Mouse (Mus musculus) gastrocnemius, postnatal 10 days (tissue): ENCODE measurements around the gene Lmf1. TPM values are rescaled to one million over a fixed set of nuclear protein-coding genes. Genes with fewer than 3 reads are reported as not detected.
A peak's percentile ranks its signal among the peaks of the same experiment; 100 is the strongest.

ENCODE experiments used
- DNase-seq: peaks from one replicate; pipeline ENCODE4 v3.0.0; 2021; ENCODE audit warnings: mixed read lengths
- total RNA-seq, 2 experiments: library from RNA; stranded (reverse); gene quantifications; 2 replicates each; pipeline ENCODE4 v1.2.3; 2021

Lmf1 gene
- total RNA-seq, 2 experiments from 2014 or later, result 11.5 to 14.5 TPM

- no peak for DNase-seq
These were observed 64.8 kb downstream of the Lmf1 start for GRCm38 (mm10) chr17:25643517-25644294.

- no peak for DNase-seq
These were observed 65.9 kb downstream of the Lmf1 start for GRCm38 (mm10) chr17:25644761-25645160.

GRCm38 (mm10) chr17:25645661-25646060, 66.8 kb downstream of the Lmf1 start:
- no peak for DNase-seq

- DNase-seq, result no peak
These were observed 69.0 kb downstream of the Lmf1 start for GRCm38 (mm10) chr17:25647901-25648300.

- DNase-seq, result no peak
These were observed 69.9 kb downstream of the Lmf1 start for GRCm38 (mm10) chr17:25648678-25649216.

GRCm38 (mm10) chr17:25650726-25651125, 71.8 kb downstream of the Lmf1 start:
- DNase-seq, result no peak

GRCm38 (mm10) chr17:25652272-25652671, 73.4 kb downstream of the Lmf1 start:
- DNase-seq, result no peak

GRCm38 (mm10) chr17:25656142-25656825, 77.4 kb downstream of the Lmf1 start:
- DNase-seq, result no peak

GRCm38 (mm10) chr17:25656826-25657189, 77.9 kb downstream of the Lmf1 start:
- DNase-seq, result no peak

- no peak for DNase-seq
These were observed 84.4 kb downstream of the Lmf1 start for GRCm38 (mm10) chr17:25663213-25663835.

GRCm38 (mm10) chr17:25665485-25665884, 86.6 kb downstream of the Lmf1 start:
- no peak for DNase-seq

- no peak for DNase-seq
These were observed 87.0 kb downstream of the Lmf1 start for GRCm38 (mm10) chr17:25665891-25666290.

GRCm38 (mm10) chr17:25668481-25669055, 89.7 kb downstream of the Lmf1 start:
- no peak for DNase-seq

- DNase-seq, result no peak
These were observed 94.1 kb downstream of the Lmf1 start for GRCm38 (mm10) chr17:25672982-25673381.

GRCm38 (mm10) chr17:25677969-25678368, 99.1 kb downstream of the Lmf1 start:
- DNase-seq, result no peak

GRCm38 (mm10) chr17:25679818-25680217, 100.9 kb downstream of the Lmf1 start:
- DNase-seq, result no peak

- DNase-seq, result no peak
These were observed 102.8 kb downstream of the Lmf1 start for GRCm38 (mm10) chr17:25681636-25682035.

- DNase-seq, result no peak
These were observed 107.4 kb downstream of the Lmf1 start for GRCm38 (mm10) chr17:25686323-25686722.

GRCm38 (mm10) chr17:25688922-25689321, 110.0 kb downstream of the Lmf1 start:
- no peak for DNase-seq

- no peak for DNase-seq
These were observed 117.4 kb downstream of the Lmf1 start for GRCm38 (mm10) chr17:25696263-25696662.

- peak; percentile 76 for DNase-seq
These were observed 119.6 kb downstream of the Lmf1 start for GRCm38 (mm10) chr17:25698446-25698845.

GRCm38 (mm10) chr17:25700863-25701496, 122.1 kb downstream of the Lmf1 start:
- DNase-seq, result no peak
